Mouse (Mus musculus): ENCODE results near the gene Svop.

- TF ChIP-seq CTCF (IDR thresholded peaks at IDR 0.05; ENCODE audit: borderline replicate concordance, extremely low read depth, insufficient read depth, insufficient read length) (no peak), POLR2A (IDR thresholded peaks at IDR 0.05; ENCODE audit: borderline replicate concordance, extremely low read depth, insufficient read depth, insufficient read length, poor library complexity, severe bottlenecking) (no peak)
Observed at GRCm38 (mm10) chr5:113984025-113984740, 107.2 kb downstream of the Svop start.
